Mouse (Mus musculus) 3T3-L1 (cell line): ENCODE measurements around the gene Tdp2.
A peak's percentile ranks its signal among the peaks of the same experiment; 100 is the strongest.
"Not testable (repeated sequence)": the region's sequence is repeated elsewhere in the genome, so short reads cannot be mapped to it uniquely, and the experiment has no call there.

Experiments
- DNase-seq: peaks from one replicate; pipeline ENCODE4 v3.0.0-alpha.2; 2015; ENCODE audit warnings: low read depth, low spot score

Tdp2 gene

GRCm38 (mm10) chr13:24824647-24825046, 6.8 kb upstream of the Tdp2 start:
- no peak for DNase-seq

GRCm38 (mm10) chr13:24825587-24825986, 5.9 kb upstream of the Tdp2 start:
- peak; percentile 60 for DNase-seq

GRCm38 (mm10) chr13:24826116-24826515, 5.4 kb upstream of the Tdp2 start:
- DNase-seq, result no peak

GRCm38 (mm10) chr13:24830756-24831352, 625 bp upstream of the Tdp2 start:
- DNase-seq, result peak; percentile 32

GRCm38 (mm10) chr13:24832131-24832810, 792 bp downstream of the Tdp2 start:
- no peak for DNase-seq

GRCm38 (mm10) chr13:24832811-24833155, 1.3 kb downstream of the Tdp2 start:
- no peak for DNase-seq

GRCm38 (mm10) chr13:24837765-24838164, 6.3 kb downstream of the Tdp2 start:
- DNase-seq, result not testable (repeated sequence)

- no peak for DNase-seq
These were observed 8.4 kb downstream of the Tdp2 start for GRCm38 (mm10) chr13:24839831-24840230.

- DNase-seq, result no peak
These were observed 10.2 kb downstream of the Tdp2 start for GRCm38 (mm10) chr13:24841702-24842101.

- no peak for DNase-seq
These were observed 13.8 kb downstream of the Tdp2 start, which contains the start of gene D130043K22Rik for GRCm38 (mm10) chr13:24844983-24845955. D130043K22Rik (plus strand) TSS chr13:24845135.

GRCm38 (mm10) chr13:24849318-24849717, 17.8 kb downstream of the Tdp2 start:
- no peak for DNase-seq

GRCm38 (mm10) chr13:24851989-24852388, 20.5 kb downstream of the Tdp2 start:
- DNase-seq, result no peak

- no peak for DNase-seq
These were observed 21.1 kb downstream of the Tdp2 start for GRCm38 (mm10) chr13:24852570-24852969.

GRCm38 (mm10) chr13:24859115-24859514, 27.6 kb downstream of the Tdp2 start:
- DNase-seq, result no peak

GRCm38 (mm10) chr13:24861084-24861483, 29.6 kb downstream of the Tdp2 start:
- no peak for DNase-seq

- DNase-seq, result no peak
These were observed 30.5 kb downstream of the Tdp2 start for GRCm38 (mm10) chr13:24862021-24862420.

GRCm38 (mm10) chr13:24862520-24862919, 31.0 kb downstream of the Tdp2 start:
- DNase-seq, result peak; percentile 6

- no peak for DNase-seq
These were observed 35.2 kb downstream of the Tdp2 start for GRCm38 (mm10) chr13:24866430-24867402.

- no peak for DNase-seq
These were observed 36.3 kb downstream of the Tdp2 start for GRCm38 (mm10) chr13:24867789-24868188.

- no peak for DNase-seq
These were observed 36.8 kb downstream of the Tdp2 start for GRCm38 (mm10) chr13:24868233-24868632.
